Mouse (Mus musculus) midbrain, embryonic 14.5 days (tissue): ENCODE results near the gene Plxna4. TPM values are rescaled to one million over a fixed set of nuclear protein-coding genes. Genes with fewer than 3 reads are reported as not detected.
A peak's percentile ranks its signal among the peaks of the same experiment; 100 is the strongest.

Experiments used
- ATAC-seq: fragments of 200-750 bp; cut with Nextera tagmentation; 2 replicates; pipeline ENCODE4 v1.8.0; 2017; ENCODE audit warnings: moderate number of reproducible peaks, moderate library complexity; ENCODE audit not compliant: low FRiP score, low TSS enrichment
- DNase-seq: peaks from one replicate; pipeline ENCODE4 v3.0.0-alpha.2; 2015
- H3K27ac ChIP-seq: fragments of 300-500 bp; sonication (generic); replicated peaks from 2 replicates; pipeline ENCODE4 v1.5.1; 2014; ENCODE audit warnings: mild to moderate bottlenecking, low read depth, low read length, moderate library complexity
- H3K27me3 ChIP-seq: fragments of 300-500 bp; sonication (generic); 2 replicates; pipeline ENCODE4 v1.6.1; 2014; ENCODE audit warnings: low read length, control low read depth, mixed read lengths; ENCODE audit not compliant: control insufficient read depth, insufficient read depth
- H3K36me3 ChIP-seq: fragments of 300-500 bp; sonication (generic); 2 replicates; pipeline ENCODE4 v1.6.1; 2014; ENCODE audit warnings: low read length, control low read depth; ENCODE audit not compliant: control insufficient read depth, insufficient read depth
- H3K4me1 ChIP-seq: fragments of 300-500 bp; sonication (generic); 2 replicates; pipeline ENCODE4 v1.6.1; 2014; ENCODE audit warnings: mild to moderate bottlenecking, antibody characterized with exemption, low read length, control low read depth; ENCODE audit not compliant: control insufficient read depth, insufficient read depth
- H3K4me2 ChIP-seq: fragments of 300-500 bp; sonication (generic); 2 replicates; pipeline ENCODE4 v1.6.1; 2014; ENCODE audit warnings: mild to moderate bottlenecking, low read length, moderate library complexity
- H3K4me3 ChIP-seq: fragments of 300-500 bp; sonication (generic); replicated peaks from 2 replicates; pipeline ENCODE4 v1.5.1; 2014; ENCODE audit warnings: low read depth, low read length
- H3K9ac ChIP-seq: fragments of 300-500 bp; sonication (generic); replicated peaks from 2 replicates; pipeline ENCODE4 v1.6.1; 2014; ENCODE audit warnings: mild to moderate bottlenecking, low read length, moderate library complexity
- H3K9me3 ChIP-seq: fragments of 300-500 bp; sonication (generic); 2 replicates; pipeline ENCODE4 v1.6.1; 2016; ENCODE audit warnings: low read length, control low read depth, mixed read lengths; ENCODE audit not compliant: control insufficient read depth
- WGBS: fragments of 180-500 bp; shearing (Covaris S2); extraction: QIAGEN DNeasy Blood & Tissue Kit; methylation state at CpG from one replicate; pipeline ENCODE4 v1.1.7; 2014; 5-methylcytosine and 5-hydroxymethylcytosine counted together
- polyA plus RNA-seq: library from polyadenylated mRNA; unstranded; fragments of >200 nt; fragmentation: Nextera tagmentation; extraction: Ambion mirVana; gene quantifications from 2 replicates; pipeline ENCODE4 v1.2.1, GENCODE M21; 2014

Gene Plxna4
- polyA plus RNA-seq, 1 experiment from 2014 or later, result 16.2 TPM

DNA sequence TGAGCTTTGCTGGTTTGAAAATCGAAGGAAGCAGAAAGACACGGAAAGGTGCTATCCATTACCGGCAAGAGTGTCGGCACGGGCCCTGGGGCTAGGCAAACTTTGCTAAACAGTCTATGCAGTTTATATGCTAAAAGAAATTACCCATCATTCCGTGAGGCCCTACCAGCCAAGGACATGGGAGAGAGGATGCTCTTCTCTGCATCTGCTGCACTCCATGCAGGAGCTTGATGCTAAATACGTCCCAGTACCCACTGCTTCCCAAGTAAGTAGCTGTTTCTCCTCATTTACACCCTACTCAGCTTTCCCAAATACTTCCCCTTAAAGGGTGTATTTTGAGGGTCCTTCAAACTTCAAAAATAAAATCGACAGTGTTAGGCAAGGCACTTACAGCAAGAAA is 203.6 kb downstream of the Plxna4 start:
- Histone ChIP-seq H3K4me2 (no peak overlapping the region), H3K4me1 (peaks cover 5% of the 10 kb centered on the region; the same call in 1 of the 2 replicates), H3K9me3 (no peaks in the 10 kb centered on the region), H3K9ac (no peak overlapping the region), H3K36me3 (no peaks in the 10 kb centered on the region), H3K27me3 (no peaks in the 10 kb centered on the region), H3K27ac (no peak overlapping the region; the same call in 1 of the 2 replicates), H3K4me3 (no peak overlapping the region)
- 87% methylated on average over 8 of the region's 8 CpGs for WGBS
- ATAC-seq, result no peak
- DNase-seq, result no peak

- H3K9ac ChIP-seq, result no peak overlapping the region
- H3K4me2 ChIP-seq, result no peak overlapping the region
- no peak for DNase-seq
- WGBS, result 70% methylated on average over 10 of the region's 10 CpGs
- H3K27me3 ChIP-seq, result no peaks in the 10 kb centered on the region
- ATAC-seq, result no peak
- no peaks in the 10 kb centered on the region for H3K9me3 ChIP-seq
- H3K27ac ChIP-seq, result no peak overlapping the region
- H3K36me3 ChIP-seq, result no peaks in the 10 kb centered on the region
- no peak overlapping the region for H3K4me3 ChIP-seq
- peaks cover 16% of the 10 kb centered on the region for H3K4me1 ChIP-seq
These were observed 206.5 kb downstream of the Plxna4 start for GRCm38 (mm10) chr6:32381516-32381915.

DNA sequence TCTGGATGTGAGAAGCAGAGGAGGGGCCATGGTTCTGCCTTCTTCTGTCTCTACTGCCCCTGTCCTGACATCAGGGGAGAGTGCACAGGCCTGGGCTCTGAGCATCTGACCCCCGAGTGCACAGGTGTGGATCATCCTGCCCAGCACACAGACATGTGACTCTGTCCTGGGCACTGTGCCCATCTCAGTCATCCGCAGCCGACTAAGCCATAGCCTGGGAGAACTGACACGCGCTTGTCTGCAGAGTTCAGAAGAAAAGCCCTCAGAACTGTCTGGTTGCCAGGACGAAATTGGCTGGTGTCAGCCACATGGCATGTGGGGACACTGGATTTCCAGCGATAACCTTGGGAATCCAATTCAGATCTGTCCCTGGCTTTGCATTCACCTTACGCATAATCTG is 210.8 kb downstream of the Plxna4 start:
- DNase-seq, result peak; percentile 56
- no peaks in the 10 kb centered on the region for H3K27me3 ChIP-seq
- H3K4me3 ChIP-seq, result no peak overlapping the region
- ATAC-seq, result peak; percentile 48
- no peak overlapping the region for H3K9ac ChIP-seq
- peaks cover 11% of the 10 kb centered on the region for H3K4me1 ChIP-seq
- no peaks in the 10 kb centered on the region for H3K9me3 ChIP-seq
- no peak overlapping the region for H3K4me2 ChIP-seq
- peak overlapping the region; percentile 32; the same call in 1 of the 2 replicates for H3K27ac ChIP-seq
- no peaks in the 10 kb centered on the region for H3K36me3 ChIP-seq
- WGBS, result 58% methylated on average over 8 of the region's 8 CpGs

DNA sequence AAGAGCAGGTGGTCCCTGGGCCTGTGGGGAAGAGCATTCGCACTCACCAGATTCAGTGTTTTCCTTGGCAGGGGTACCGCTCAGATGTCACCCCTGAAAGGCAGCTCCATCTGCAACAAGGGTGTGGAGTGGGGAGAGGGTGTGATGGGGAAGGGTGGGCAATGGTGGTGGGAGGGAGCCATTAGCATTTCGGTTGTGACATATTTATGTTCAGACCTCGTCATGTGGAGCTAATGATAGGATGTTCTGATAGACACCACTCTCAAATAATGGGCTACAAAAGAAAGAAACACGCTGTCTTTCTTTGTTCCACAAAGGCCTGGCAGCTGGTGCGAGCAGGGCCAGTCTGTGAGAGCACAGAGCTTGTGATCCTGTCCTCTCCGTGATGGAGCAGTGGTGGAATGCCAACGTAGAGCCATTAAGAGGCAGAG is 214.0 kb downstream of the Plxna4 start:
- Histone ChIP-seq H3K36me3 (no peaks in the 10 kb centered on the region), H3K4me1 (peaks cover 11% of the 10 kb centered on the region), H3K27me3 (no peaks in the 10 kb centered on the region), H3K4me2 (no peak overlapping the region), H3K9me3 (no peaks in the 10 kb centered on the region), H3K4me3 (no peak overlapping the region), H3K27ac (no peak overlapping the region), H3K9ac (no peak overlapping the region)
- WGBS, result 80% methylated on average over 8 of the region's 8 CpGs
- ATAC-seq (no peak), DNase-seq (no peak)

- 87% methylated on average over 3 of the region's 3 CpGs for WGBS
- Histone ChIP-seq H3K9ac (no peak overlapping the region), H3K4me2 (no peak overlapping the region), H3K4me1 (no peaks in the 10 kb centered on the region), H3K36me3 (no peaks in the 10 kb centered on the region), H3K4me3 (no peak overlapping the region), H3K9me3 (no peaks in the 10 kb centered on the region), H3K27me3 (no peaks in the 10 kb centered on the region), H3K27ac (no peak overlapping the region)
- DNase-seq (no peak), ATAC-seq (no peak)
These were observed 218.9 kb downstream of the Plxna4 start for GRCm38 (mm10) chr6:32369092-32369491.

GRCm38 (mm10) chr6:32368408-32368807 is 219.6 kb downstream of the Plxna4 start:
- WGBS, result 74% methylated on average over 4 of the region's 4 CpGs
- ATAC-seq (no peak), DNase-seq (no peak)
- Histone ChIP-seq H3K4me3 (no peak overlapping the region), H3K27ac (no peak overlapping the region), H3K36me3 (no peaks in the 10 kb centered on the region), H3K4me2 (no peak overlapping the region), H3K9ac (no peak overlapping the region), H3K4me1 (no peaks in the 10 kb centered on the region), H3K9me3 (no peaks in the 10 kb centered on the region), H3K27me3 (no peaks in the 10 kb centered on the region)

DNA sequence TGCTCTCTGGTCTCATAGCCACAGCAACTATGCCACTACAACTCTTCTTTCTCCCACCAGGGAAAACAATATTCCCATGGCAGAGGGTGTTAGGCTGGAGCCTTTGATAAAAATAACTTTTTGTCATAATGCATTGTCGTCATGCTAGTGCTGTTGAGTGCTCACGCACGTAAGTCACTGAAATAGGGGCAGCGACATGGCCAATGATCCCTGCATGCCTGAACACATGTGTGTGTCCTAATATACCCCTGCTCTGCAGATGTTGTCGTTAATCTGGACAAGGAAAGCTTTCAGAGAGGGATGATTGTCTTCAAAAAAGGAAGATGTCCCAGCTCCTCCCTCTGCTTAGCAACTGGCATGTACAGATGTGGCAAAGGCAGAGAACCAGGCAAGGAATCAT is 223.1 kb downstream of the Plxna4 start:
- DNase-seq, result no peak
- WGBS, result 94% methylated on average over 5 of the region's 5 CpGs
- Histone ChIP-seq H3K4me1 (no peaks in the 10 kb centered on the region), H3K4me3 (no peak overlapping the region), H3K9me3 (no peaks in the 10 kb centered on the region), H3K27ac (no peak overlapping the region), H3K27me3 (no peaks in the 10 kb centered on the region), H3K36me3 (no peaks in the 10 kb centered on the region), H3K9ac (no peak overlapping the region), H3K4me2 (no peak overlapping the region)
- ATAC-seq, result no peak

DNA sequence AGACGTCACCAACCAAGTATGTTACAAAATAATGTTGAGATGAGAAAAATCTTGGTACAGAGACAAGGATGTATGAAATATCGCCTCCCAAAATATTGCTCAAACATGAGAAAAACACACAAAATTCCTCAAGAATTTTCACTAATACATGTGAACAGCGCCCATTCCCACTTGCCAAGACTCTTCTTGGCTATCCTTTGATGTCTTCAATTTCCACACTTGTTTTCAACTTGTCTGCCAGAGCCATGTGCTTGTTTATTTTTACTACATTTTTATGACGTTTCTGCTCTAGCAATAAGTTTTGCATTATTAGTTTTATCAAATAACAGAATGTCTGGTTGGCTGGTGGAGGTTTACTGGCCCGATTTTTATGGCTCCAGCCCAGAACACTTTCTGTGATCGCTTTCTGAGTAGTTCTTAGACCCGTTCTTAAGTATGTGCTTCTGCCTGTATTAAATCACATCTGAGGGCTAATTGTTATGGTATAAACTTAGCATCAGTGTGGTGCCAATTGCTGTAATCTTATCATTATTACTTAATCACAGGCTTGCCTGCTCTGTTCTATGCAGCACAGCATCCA is 224.4 kb downstream of the Plxna4 start:
- no peak for ATAC-seq
- 94% methylated on average over 7 of the region's 7 CpGs for WGBS
- H3K9me3 ChIP-seq, result no peaks in the 10 kb centered on the region

DNA sequence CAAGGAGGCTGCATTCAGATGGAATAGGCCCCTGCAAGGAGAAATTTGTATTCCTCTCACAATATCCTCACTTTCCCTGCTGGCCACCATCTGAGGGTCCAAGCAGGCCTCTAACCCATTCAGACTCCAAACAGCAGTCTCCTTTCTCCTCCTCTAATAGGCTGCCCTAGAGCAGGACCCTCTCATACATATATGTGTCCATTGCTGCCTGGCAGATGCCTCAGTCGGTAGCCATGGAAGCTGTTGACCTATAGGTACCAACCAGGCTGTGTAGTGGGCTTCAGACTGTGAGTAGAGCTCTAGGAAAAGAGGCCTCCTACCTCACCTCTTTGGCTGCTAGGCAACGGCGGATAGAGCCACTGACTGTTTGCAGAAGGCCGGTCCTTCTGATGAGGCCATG is 225.6 kb downstream of the Plxna4 start:
- no peaks in the 10 kb centered on the region for H3K36me3 ChIP-seq
- no peak for ATAC-seq
- 79% methylated on average over 4 of the region's 4 CpGs for WGBS
- H3K4me2 ChIP-seq, result no peak overlapping the region
- H3K9me3 ChIP-seq, result no peaks in the 10 kb centered on the region
- peaks cover 4% of the 10 kb centered on the region; the same call in 1 of the 2 replicates for H3K4me1 ChIP-seq
- no peak overlapping the region for H3K4me3 ChIP-seq
- H3K27ac ChIP-seq, result 0 out of 2 replicates have a peak overlapping the region, but pooled peaks have one; percentile 22
- H3K9ac ChIP-seq, result no peak overlapping the region
- H3K27me3 ChIP-seq, result no peaks in the 10 kb centered on the region
- DNase-seq, result peak; percentile 18

More for the DNA sequence above, 224.4 kb downstream of the Plxna4 start:
- Histone ChIP-seq H3K4me3 (no peak overlapping the region), H3K27ac (no peak overlapping the region), H3K9ac (no peak overlapping the region), H3K27me3 (no peaks in the 10 kb centered on the region), H3K4me2 (no peak overlapping the region), H3K4me1 (no peaks in the 10 kb centered on the region), H3K36me3 (no peaks in the 10 kb centered on the region)
- DNase-seq, result no peak
